Mouse (Mus musculus): ENCODE results near the gene St7l. TPM values are rescaled to one million over a fixed set of nuclear protein-coding genes. Genes with fewer than 3 reads are reported as not detected.

The St7l gene
- total RNA-seq, 4 experiments from 2014 or later: 38.8 to 49.4 (median 40.5) TPM

DNA sequence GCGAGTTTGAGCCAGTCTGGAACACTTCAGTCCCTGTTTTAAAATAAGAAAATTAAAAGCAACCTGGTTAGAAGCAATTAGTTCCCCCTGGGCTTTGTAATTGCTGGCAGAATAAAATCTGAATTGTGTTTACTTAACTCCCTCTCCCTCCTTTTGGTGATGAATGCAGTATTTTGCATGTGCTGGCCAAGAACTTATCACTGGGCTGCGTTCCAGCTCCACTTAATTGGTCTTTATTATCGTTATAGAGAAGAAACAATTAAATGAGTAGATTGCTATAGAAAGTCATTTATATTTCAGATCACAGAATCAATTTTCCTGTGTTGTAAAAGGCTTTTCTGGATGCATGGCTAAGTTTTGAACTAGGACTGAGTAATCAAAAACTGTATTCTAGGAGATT lies 32.3 kb downstream of the St7l start:
- DNase-seq (ENCODE audit: low spot score in 2 of 2): no peak

DNA sequence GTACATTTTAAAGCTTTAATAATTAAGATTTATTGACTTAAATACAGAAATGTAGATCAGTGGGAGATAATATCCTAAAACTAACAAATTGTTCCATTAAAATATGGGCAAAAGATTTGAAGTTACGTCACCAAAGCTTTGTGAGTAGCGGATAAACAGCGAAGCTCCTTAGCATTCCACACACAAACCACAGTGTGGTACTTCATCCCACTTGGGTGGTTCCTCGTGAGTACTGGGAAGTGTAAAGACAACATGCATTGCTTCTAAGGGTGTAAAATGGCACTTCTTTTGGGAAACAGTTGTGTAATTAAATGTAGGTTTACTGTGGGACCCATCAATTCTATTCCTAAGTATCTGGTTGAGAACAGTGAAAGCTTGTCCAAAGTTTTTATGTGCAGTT lies 37.3 kb downstream of the St7l start:
- no peak for DNase-seq (ENCODE audit: low spot score in 2 of 2)

- no peak for DNase-seq (ENCODE audit: low spot score in 2 of 2)
Measured at GRCm38 (mm10) chr3:104905389-104905788, 41.6 kb downstream of the St7l start.

GRCm38 (mm10) chr3:104906007-104906406 lies 42.2 kb downstream of the St7l start:
- DNase-seq (ENCODE audit: low spot score in 2 of 2): no peak

- no peak for DNase-seq (ENCODE audit: low spot score in 2 of 2)
Measured at GRCm38 (mm10) chr3:104909195-104909594, 45.4 kb downstream of the St7l start.

DNA sequence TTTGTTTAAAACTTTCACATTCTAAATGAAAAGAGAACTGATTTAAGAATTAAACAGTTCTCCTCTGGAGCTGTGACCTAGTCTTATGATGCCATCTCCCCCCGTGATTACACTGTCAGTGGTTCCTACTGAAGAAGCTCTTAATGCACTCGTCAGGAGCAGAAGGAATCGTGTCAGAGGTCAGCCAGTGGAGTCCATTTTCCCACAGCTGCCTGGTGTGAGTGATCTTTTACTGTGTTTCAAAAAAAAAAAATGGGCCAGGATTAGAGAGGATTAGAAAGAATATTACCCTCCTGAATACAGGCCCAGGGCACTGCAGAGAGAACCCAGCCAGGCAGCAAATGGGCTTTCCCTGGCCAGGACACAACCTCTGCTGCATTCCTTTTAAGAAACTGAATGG lies 51.2 kb downstream of the St7l start:
- DNase-seq (ENCODE audit: low spot score in 2 of 2): no peak

- DNase-seq (ENCODE audit: low spot score in 2 of 2): no peak
Measured at GRCm38 (mm10) chr3:104929385-104929784, 65.6 kb downstream of the St7l start.

DNA sequence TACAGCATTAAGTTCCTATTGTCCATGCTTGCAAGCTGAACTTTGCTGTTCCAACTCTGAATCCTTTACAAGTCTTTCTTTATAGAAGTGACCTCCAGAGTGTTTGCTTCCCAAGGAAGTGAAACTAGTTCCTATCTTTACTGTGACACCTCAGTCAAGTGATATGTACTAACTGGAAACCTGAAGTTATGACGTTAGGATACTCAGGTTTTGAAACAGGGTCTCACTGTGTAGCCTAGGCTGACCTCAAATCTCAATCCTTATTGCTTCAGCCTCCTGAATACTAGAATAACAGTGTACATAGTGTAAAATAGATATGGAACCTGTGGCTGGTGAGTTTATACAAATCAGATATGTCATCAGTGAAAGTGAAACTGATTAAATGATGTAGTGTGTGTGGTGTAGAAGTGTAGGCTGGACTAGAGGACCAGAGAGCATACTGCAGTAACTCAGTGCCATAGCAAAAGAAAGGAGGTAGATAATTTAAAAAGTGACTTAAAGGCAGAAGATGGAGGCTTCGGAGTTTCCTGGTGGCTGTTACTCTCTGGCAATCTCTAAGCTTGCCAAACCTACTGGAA lies 74.0 kb downstream of the St7l start:
- no peak for DNase-seq (ENCODE audit: low spot score in 2 of 2)

GRCm38 (mm10) chr3:104938327-104938726 lies 74.5 kb downstream of the St7l start:
- no peak for DNase-seq (ENCODE audit: low spot score in 2 of 2)

DNA sequence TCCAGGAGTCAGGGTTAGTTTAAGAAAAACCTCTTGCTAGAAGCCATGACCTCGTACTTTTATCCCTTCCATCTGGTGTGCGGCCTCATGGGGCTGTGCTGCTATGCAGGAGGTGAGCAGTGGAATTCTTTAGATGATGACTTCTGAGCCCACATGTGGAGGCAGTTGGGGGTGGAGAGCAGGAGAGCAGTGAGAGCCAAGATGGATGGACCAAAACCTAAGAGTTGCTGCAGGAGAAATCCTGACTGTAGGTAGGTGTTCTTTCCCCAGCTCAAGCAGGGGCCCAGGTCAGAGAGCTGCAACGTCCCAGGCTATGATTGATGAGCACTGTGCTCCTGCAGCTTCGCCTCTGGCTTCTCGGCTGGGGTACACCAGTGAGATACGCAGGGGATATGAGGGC lies 76.9 kb downstream of the St7l start:
- DNase-seq (ENCODE audit: low spot score in 2 of 2): no peak

DNA sequence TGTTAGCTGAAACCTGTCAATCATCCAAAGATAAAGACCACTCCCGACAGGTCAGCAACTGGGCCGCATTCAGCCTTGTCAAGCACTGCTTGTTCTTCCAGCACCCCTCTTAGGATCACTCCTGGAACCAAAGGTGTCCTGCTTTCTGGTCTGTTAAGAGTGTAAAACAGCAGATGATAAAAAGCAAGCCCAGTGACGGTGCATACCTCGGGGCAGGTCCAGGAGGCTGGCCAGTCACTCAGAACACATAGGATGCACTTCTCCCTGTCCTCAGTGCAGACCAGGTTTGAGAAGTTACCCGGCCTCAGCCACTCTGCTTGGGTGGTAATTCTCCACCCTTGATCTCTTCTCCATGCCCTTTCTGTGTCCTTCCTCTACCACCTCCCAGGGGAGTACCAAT lies 78.9 kb downstream of the St7l start:
- no peak for DNase-seq (ENCODE audit: low spot score in 2 of 2)

GRCm38 (mm10) chr3:104943333-104943732 lies 79.5 kb downstream of the St7l start:
- DNase-seq (ENCODE audit: low spot score in 2 of 2): no peak

GRCm38 (mm10) chr3:104944894-104945293 lies 81.1 kb downstream of the St7l start:
- no peak for DNase-seq (ENCODE audit: low spot score in 2 of 2)

DNA sequence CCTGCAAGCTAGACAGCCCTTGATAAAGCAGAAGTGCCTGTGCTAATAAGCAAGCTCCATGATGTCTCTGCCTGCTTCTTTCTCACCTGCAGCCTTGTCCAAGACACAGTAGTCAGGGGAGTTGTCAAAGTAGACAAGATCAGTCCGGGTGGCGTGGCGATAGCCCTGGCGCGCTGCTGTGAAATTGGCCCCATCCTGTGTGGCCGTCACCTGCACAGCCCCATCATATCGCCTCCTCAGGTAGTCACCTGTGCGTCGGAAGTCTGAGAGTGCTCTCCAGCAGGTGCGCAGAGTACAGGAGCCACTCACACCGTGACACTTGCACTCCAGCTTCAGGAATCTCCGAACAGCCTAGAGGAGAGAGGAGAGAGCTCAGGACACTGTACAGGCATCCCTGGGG lies 87.1 kb downstream of the St7l start:
- no peak for DNase-seq (ENCODE audit: low spot score in 2 of 2)

DNA sequence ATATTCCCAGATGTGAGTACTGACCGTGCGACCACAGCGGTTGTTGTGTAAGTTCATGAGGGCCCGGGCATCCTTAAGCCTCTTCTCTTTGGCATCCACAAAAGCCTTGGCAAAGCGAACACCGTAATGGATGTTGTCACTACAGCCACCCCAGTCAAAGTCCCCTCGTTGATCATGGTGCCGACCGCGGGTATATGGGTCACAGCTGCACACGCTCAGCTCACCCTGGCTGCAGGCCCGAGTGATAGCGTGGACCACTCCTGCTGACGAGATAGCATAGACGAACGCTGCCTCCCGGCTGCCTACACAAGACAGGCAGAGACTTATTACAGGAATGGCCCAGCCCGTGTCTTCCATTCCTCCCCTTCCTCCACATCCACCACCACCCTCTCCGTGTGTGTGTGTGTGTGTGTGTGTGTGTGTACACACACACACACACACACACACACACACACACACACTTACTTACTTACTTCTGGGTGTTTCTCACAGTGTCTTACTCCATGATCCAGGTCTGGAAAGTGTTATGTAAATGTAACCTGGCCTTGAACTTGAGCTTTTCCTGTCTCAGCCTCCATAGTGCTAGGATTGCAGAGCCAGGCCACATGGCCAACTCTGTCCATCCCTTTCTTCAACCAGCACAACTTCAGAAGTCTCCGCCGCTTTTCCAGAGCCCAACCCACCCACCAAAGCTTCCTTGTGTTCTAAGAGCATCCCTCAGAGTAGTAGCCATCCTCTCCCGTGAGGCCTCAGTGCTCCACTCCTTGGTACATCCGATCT lies 89.3 kb downstream of the St7l start:
- DNase-seq (ENCODE audit: low spot score in 2 of 2): no peak

DNA sequence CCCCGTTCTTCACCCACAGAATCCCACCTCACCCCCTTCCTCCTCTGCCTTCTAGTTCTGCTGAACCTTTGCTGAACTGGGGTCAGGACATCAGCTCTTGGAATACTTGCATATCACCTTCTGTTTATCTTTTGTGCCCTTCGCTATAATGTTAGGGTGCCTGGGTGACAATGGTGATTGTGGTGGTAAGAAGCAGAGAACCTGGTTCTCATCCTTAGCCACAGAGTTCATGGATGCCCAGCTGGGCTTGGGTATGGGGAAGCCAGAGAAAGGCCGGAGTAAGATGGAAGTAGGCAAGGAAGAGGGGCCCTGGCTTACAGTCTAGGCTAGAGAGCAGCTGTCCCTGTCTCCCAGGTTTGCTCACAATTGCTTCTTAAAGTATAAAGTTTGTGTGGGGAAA lies 90.3 kb downstream of the St7l start:
- no peak for DNase-seq (ENCODE audit: low spot score in 2 of 2)

DNA sequence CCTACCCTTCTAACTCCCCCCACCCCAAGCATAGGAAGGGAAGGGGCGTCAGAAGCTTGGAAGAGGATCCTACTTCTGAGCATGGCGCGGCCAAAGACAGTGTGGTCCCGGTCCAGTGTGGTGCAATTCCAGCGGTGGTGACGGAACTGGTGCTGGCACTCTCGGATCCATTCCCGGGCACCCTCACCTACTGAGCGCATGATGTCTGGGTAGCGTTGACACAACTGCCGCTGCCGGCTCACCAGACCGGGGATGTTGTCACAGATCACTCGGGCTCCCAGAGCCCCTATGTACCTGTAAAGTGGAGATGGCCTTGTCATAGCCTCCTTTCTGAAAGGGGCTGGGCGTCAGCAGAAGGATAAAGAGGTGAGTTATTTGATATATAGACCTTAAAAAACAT lies 90.7 kb downstream of the St7l start:
- DNase-seq (ENCODE audit: low spot score in 2 of 2): no peak

DNA sequence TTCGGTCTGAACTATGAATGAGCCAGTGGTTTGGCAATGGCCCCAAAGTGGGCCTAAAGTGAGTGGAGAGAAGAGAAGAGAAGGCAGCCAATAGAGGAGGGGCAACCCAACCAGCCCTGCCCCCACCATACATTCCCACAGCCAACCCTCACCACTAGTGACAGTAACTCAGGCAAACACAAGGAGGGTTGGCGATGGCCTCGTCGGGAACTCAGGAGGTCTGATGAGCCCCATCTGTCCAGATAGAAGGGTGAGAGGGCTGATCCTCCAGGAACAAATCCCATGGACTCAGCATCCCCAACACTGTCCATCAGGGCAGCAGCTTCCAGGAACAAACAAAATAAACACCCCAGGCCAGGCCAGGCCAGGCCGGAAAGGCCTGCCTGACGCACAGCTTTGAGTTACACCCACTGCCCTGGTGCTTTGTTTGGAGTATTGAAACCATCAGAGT lies 92.4 kb downstream of the St7l start:
- no peak for DNase-seq (ENCODE audit: low spot score in 2 of 2)

- no peak for DNase-seq (ENCODE audit: low spot score in 2 of 2)
Measured at GRCm38 (mm10) chr3:104960026-104961000, 96.5 kb downstream of the St7l start.

GRCm38 (mm10) chr3:104961066-104962059 lies 97.6 kb downstream of the St7l start, which contains the start of gene Wnt2b:
TSS of gene Wnt2b (minus strand) at chr3:104961921.
- DNase-seq (ENCODE audit: low spot score in 2 of 2): no peak

DNA sequence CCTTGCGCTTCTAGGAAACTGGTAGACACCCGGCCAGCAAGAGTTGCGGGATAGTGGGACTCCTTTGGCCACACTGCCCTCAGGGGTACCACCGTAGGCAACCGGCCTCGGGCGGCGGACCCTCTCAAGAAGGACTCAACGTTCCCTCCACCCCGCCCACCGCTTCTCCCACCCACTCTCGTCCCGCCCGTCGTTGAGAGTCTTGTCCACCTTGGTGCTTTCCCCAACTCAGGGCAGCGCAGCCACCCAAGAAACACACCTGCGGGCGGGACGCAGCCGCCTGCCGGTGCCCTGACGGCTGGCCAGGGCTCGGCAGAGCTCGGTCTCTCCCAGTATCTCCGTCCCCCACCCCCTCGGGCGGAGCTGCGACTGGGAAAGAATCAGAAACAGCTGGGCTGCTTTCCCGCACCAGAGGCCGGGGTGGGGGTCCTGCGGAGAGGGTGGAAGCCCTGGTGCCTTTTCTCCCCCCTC lies 98.4 kb downstream of the St7l start:
- DNase-seq (ENCODE audit: low spot score in 2 of 2): no peak

Measured in layer of hippocampus, adult 8-10 months (tissue).